Mouse (Mus musculus) CH12.LX (cell line): ENCODE measurements around the gene Tgfbr3. TPM values are rescaled to one million over a fixed set of nuclear protein-coding genes. Genes with fewer than 3 reads are reported as not detected.

Source experiments
- DNase-seq: peaks from one replicate; pipeline ENCODE4 v3.0.0-alpha.2; 2013; ENCODE audit errors: extremely low read depth
- H3K27ac ChIP-seq: 2 replicates; pipeline ENCODE4 v1.5.1; 2012; ENCODE audit warnings: low read depth, mild to moderate bottlenecking, control low read depth, moderate library complexity; ENCODE audit not compliant: insufficient read depth
- H3K27me3 ChIP-seq: replicated peaks from 2 replicates; pipeline ENCODE3; 2012; ENCODE audit warnings: inconsistent platforms
- H3K36me3 ChIP-seq, 2 experiments: replicated peaks in 1 of 2; 2 replicates each; pipeline versions ENCODE3 to v1.6.1; 2012; ENCODE audit warnings: inconsistent platforms in 1 of 2, low read length in 1 of 2, mild to moderate bottlenecking in 1 of 2, mixed read lengths in 1 of 2, moderate library complexity in 1 of 2; ENCODE audit not compliant: control insufficient read depth in 1 of 2, insufficient read depth in 1 of 2
- H3K4me1 ChIP-seq, 2 experiments: 2 replicates each; pipeline ENCODE4 v1.6.1; 2012; ENCODE audit warnings: inconsistent platforms in 1 of 2, moderate library complexity in 1 of 2; ENCODE audit not compliant: insufficient read depth in 2 of 2, control insufficient read depth in 1 of 2
- H3K4me2 ChIP-seq: 2 replicates; pipeline ENCODE4 v1.6.1; 2012; ENCODE audit warnings: low read depth, mild to moderate bottlenecking, control low read depth; ENCODE audit not compliant: poor library complexity, insufficient read depth, severe bottlenecking
- H3K4me3 ChIP-seq, 3 experiments: fragments of 150-350 bp in 1 of 3; sonication (generic) in 1 of 3; replicated peaks in 1 of 3; 2 replicates each; pipeline versions ENCODE3 to v1.5.1; 2011 to 2012; ENCODE audit warnings: low read depth in 2 of 3, low read length in 2 of 3, mild to moderate bottlenecking in 2 of 3, moderate library complexity in 2 of 3, control low read depth in 1 of 3, improper control_type of control experiment in 1 of 3, inconsistent platforms in 1 of 3, mixed read lengths in 1 of 3; ENCODE audit not compliant: poor library complexity in 1 of 3
- H3K79me2 ChIP-seq: replicated peaks from 2 replicates; pipeline ENCODE4 v1.6.1; 2012; ENCODE audit warnings: mild to moderate bottlenecking, moderate library complexity; ENCODE audit not compliant: control insufficient read depth, poor library complexity, insufficient read depth, severe bottlenecking; ENCODE audit errors: extremely low read depth
- H3K9ac ChIP-seq: 2 replicates; pipeline ENCODE4 v1.6.1; 2012; ENCODE audit warnings: low read depth, mild to moderate bottlenecking, control low read depth, moderate library complexity; ENCODE audit not compliant: insufficient read depth
- H3K9me3 ChIP-seq: replicated peaks from 2 replicates; pipeline ENCODE3; 2012; ENCODE audit warnings: low read length, inconsistent platforms, mixed read lengths
- BHLHE40 ChIP-seq: IDR thresholded peaks from 2 replicates; pipeline ENCODE4 v1.6.1; 2011; ENCODE audit warnings: mild to moderate bottlenecking, low read depth, low read length, improper control_type of control experiment
- CHD1 ChIP-seq: IDR thresholded peaks from 2 replicates; pipeline ENCODE4 v1.6.1; 2012; ENCODE audit warnings: low read depth, low read length, improper control_type of control experiment, inconsistent platforms
- CHD2 ChIP-seq: IDR thresholded peaks from 2 replicates; pipeline ENCODE4 v1.6.1; 2011; ENCODE audit warnings: low read length, improper control_type of control experiment
- E2F4 ChIP-seq: IDR thresholded peaks from 2 replicates; pipeline ENCODE4 v1.6.1; 2011; ENCODE audit warnings: low read depth, low read length, improper control_type of control experiment; ENCODE audit not compliant: insufficient replicate concordance
- ELF1 ChIP-seq: IDR thresholded peaks from 2 replicates; pipeline ENCODE4 v1.6.1; 2014; ENCODE audit warnings: low read depth, mild to moderate bottlenecking, inconsistent platforms, low read length, improper control_type of control experiment
- GABPA ChIP-seq: IDR thresholded peaks from 2 replicates; pipeline ENCODE4 v1.6.1; 2012; ENCODE audit warnings: low read depth, low read length, improper control_type of control experiment, inconsistent platforms; ENCODE audit not compliant: insufficient replicate concordance
- IRF4 ChIP-seq: IDR thresholded peaks from 2 replicates; pipeline ENCODE4 v1.6.1; 2014; ENCODE audit warnings: low read depth, mild to moderate bottlenecking, inconsistent platforms, low read length, improper control_type of control experiment
- KAT2A ChIP-seq: IDR thresholded peaks from 2 replicates; pipeline ENCODE4 v1.6.1; 2012; ENCODE audit warnings: low read length, improper control_type of control experiment, inconsistent platforms; ENCODE audit not compliant: insufficient replicate concordance
- MAFK ChIP-seq: IDR thresholded peaks from 2 replicates; pipeline ENCODE4 v1.6.1; 2011; ENCODE audit warnings: low read length, improper control_type of control experiment; ENCODE audit not compliant: insufficient replicate concordance
- MAX ChIP-seq: IDR thresholded peaks from 2 replicates; pipeline ENCODE4 v1.6.1; 2011; ENCODE audit warnings: low read length, improper control_type of control experiment
- NRF1 ChIP-seq: IDR thresholded peaks from 2 replicates; pipeline ENCODE4 v1.6.1; 2014; ENCODE audit warnings: low read depth, mild to moderate bottlenecking, inconsistent platforms, low read length, improper control_type of control experiment, moderate library complexity
- POLR2AphosphoS2 ChIP-seq: IDR thresholded peaks from 2 replicates; pipeline ENCODE4 v1.6.1; 2011; ENCODE audit warnings: low read depth, low read length, improper control_type of control experiment
- RCOR1 ChIP-seq: conservative IDR thresholded peaks from 2 replicates; pipeline ENCODE4 v1.6.1; 2012; ENCODE audit warnings: low read depth, mild to moderate bottlenecking, inconsistent platforms, low read length, improper control_type of control experiment
- SIN3A ChIP-seq: IDR thresholded peaks from 2 replicates; pipeline ENCODE4 v1.6.1; 2012; ENCODE audit warnings: low read length, improper control_type of control experiment, inconsistent platforms
- TBP ChIP-seq: conservative IDR thresholded peaks from 2 replicates; pipeline ENCODE4 v1.6.1; 2011; ENCODE audit warnings: low read depth, low read length, improper control_type of control experiment
- ZC3H11A ChIP-seq: IDR thresholded peaks from 2 replicates; pipeline ENCODE4 v1.6.1; 2012; ENCODE audit warnings: low read depth, mild to moderate bottlenecking, inconsistent platforms, low read length, improper control_type of control experiment
- ZKSCAN1 ChIP-seq: IDR thresholded peaks from 2 replicates; pipeline ENCODE4 v1.6.1; 2012; ENCODE audit warnings: low read depth, inconsistent platforms, low read length, improper control_type of control experiment, borderline replicate concordance
- dilution Hi-C: fragments of 300-500 bp; cut with MboI; formaldehyde crosslinking; loops from 2 replicates; pipeline ENCODE4 v1.14.3; 2020; ENCODE audit warnings: low sequenced_read_pairs; ENCODE audit not compliant: extremely low pct_unique_long_range_greater_than_20kb, extremely low pct_ligation_motif_present
- in situ Hi-C: fragments of 300-500 bp; cut with MboI; formaldehyde crosslinking; loops from 3 replicates; pipeline ENCODE4 v1.14.3; 2019; ENCODE audit warnings: low sequenced_read_pairs, low pct_ligation_motif_present, low pct_unique_long_range_greater_than_20kb, mixed read lengths
- polyA plus RNA-seq: library from polyadenylated mRNA; unstranded; fragments of >175 nt; gene quantifications from 2 replicates; pipeline ENCODE4 v1.2.1, GENCODE M21; 2012; ENCODE audit warnings: low read depth; ENCODE audit not compliant: insufficient read length
- total RNA-seq, 2 experiments: library from RNA; depleted of rRNA; stranded (reverse); fragments of 300-350 nt in 1 of 2; fragments of >200 nt in 1 of 2; gene quantifications; 2 replicates each; pipeline ENCODE4 v1.2.3; 2012 to 2014

The Tgfbr3 gene
- total and polyA plus RNA-seq, 3 experiments: 0.13 to 0.46 (median 0.30) TPM

DNA sequence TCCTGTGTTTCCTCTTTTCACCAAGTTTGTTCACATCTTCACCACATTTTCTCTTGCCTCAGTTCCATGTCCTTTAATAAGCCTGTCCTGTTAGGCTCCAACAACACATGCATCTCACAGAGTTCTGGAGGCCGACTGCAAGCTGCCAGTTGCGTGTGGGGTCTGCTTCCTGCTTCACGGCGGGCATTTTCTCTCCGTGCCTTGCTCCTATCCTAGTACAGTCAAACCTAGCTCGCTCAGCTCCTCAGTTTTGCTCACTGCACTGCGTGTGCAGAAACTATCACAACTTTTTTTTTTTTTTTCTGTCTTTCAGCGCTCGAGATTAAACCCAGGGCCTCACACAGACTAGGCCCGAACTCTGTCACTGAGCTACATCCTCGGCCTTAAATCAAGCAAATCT, 9.4 kb upstream of the Tgfbr3 start:
- H3K27ac ChIP-seq: no peak overlapping the region
- no peaks in the 10 kb centered on the region for H3K9me3 ChIP-seq
- H3K4me2 ChIP-seq: no peak overlapping the region
- no peak for TF ChIP-seq CHD1
- no peak for TF ChIP-seq CHD2
- TF ChIP-seq POLR2AphosphoS2: no peak
- no peak for TF ChIP-seq ZKSCAN1
- TF ChIP-seq SIN3A: no peak
- TF ChIP-seq GABPA: no peak
- TF ChIP-seq TBP: no peak
- TF ChIP-seq KAT2A: no peak
- DNase-seq: no peak
- H3K27me3 ChIP-seq: no peaks in the 10 kb centered on the region
- dilution Hi-C loops (no loop called here), in situ Hi-C loops (no loop called here)
- H3K79me2 ChIP-seq: no peaks in the 10 kb centered on the region
- H3K9ac ChIP-seq: no peak overlapping the region
- no peaks in the 10 kb centered on the region for H3K36me3 ChIP-seq
- no peak overlapping the region for H3K4me3 ChIP-seq
- peaks cover 0 to 7% of the 10 kb centered on the region in 2 experiments; a peak in 2 of 4 replicates for H3K4me1 ChIP-seq

GRCm38 (mm10) chr5:107296512-107297322, 7.3 kb upstream of the Tgfbr3 start:
- Histone ChIP-seq H3K79me2 (no peaks in the 10 kb centered on the region), H3K4me3 (no peak overlapping the region), H3K27me3 (no peaks in the 10 kb centered on the region), H3K9me3 (no peaks in the 10 kb centered on the region), H3K27ac (no peak overlapping the region), H3K36me3 (no peaks in the 10 kb centered on the region), H3K4me2 (no peak overlapping the region), H3K4me1 (no peaks in the 10 kb centered on the region; a peak in 1 of 4 replicates), H3K9ac (no peak overlapping the region)
- no peak for DNase-seq
- TF ChIP-seq RCOR1: no peak
- TF ChIP-seq NRF1: no peak
- TF ChIP-seq ELF1: no peak
- TF ChIP-seq MAX: no peak
- TF ChIP-seq ZC3H11A: no peak
- no peak for TF ChIP-seq CHD1
- no peak for TF ChIP-seq IRF4
- no peak for TF ChIP-seq E2F4
- TF ChIP-seq MAFK: no peak
- TF ChIP-seq KAT2A: no peak
- TF ChIP-seq ZKSCAN1: no peak
- no peak for TF ChIP-seq BHLHE40
- dilution Hi-C loops: no loop called here
- in situ Hi-C loops: no loop called here
